Mouse (Mus musculus) forebrain, embryonic 16.5 days (tissue): Measurements from ENCODE around the gene Nsg2. TPM values are rescaled to one million over a fixed set of nuclear protein-coding genes. Genes with fewer than 3 reads are reported as not detected.
A peak's percentile ranks its signal among the peaks of the same experiment; 100 is the strongest.

ENCODE experiments used
- ATAC-seq: fragments of 200-750 bp; cut with Nextera tagmentation; 2 replicates; pipeline ENCODE4 v1.8.0; 2017; ENCODE audit warnings: mild to moderate bottlenecking, moderate library complexity
- H3K27ac ChIP-seq: fragments of 300-500 bp; sonication (generic); 2 replicates; pipeline ENCODE4 v1.5.1; 2014; ENCODE audit warnings: low read length, control low read depth
- H3K27me3 ChIP-seq: fragments of 300-500 bp; sonication (generic); replicated peaks from 2 replicates; pipeline ENCODE4 v1.6.1; 2014; ENCODE audit warnings: low read length; ENCODE audit not compliant: control insufficient read depth, insufficient read depth
- H3K36me3 ChIP-seq: fragments of 300-500 bp; sonication (generic); 2 replicates; pipeline ENCODE4 v1.6.1; 2014; ENCODE audit not compliant: control insufficient read depth, insufficient read depth
- H3K4me1 ChIP-seq: fragments of 300-500 bp; sonication (generic); replicated peaks from 2 replicates; pipeline ENCODE4 v1.6.1; 2014; ENCODE audit warnings: low read length; ENCODE audit not compliant: control insufficient read depth, insufficient read depth
- H3K4me2 ChIP-seq: fragments of 300-500 bp; sonication (generic); 2 replicates; pipeline ENCODE4 v1.6.1; 2014; ENCODE audit warnings: mild to moderate bottlenecking, low read length, control low read depth
- H3K4me3 ChIP-seq: fragments of 300-500 bp; sonication (generic); replicated peaks from 2 replicates; pipeline ENCODE4 v1.5.1; 2014; ENCODE audit warnings: mild to moderate bottlenecking, low read length, control low read depth
- H3K9ac ChIP-seq: fragments of 300-500 bp; sonication (generic); replicated peaks from 2 replicates; pipeline ENCODE4 v1.6.1; 2014; ENCODE audit warnings: low read depth, low read length, control low read depth
- H3K9me3 ChIP-seq: fragments of 300-500 bp; sonication (generic); 2 replicates; pipeline ENCODE4 v1.6.1; 2016; ENCODE audit warnings: low read length; ENCODE audit not compliant: control insufficient read depth
- WGBS: fragments of 180-500 bp; shearing (Covaris S2); extraction: QIAGEN DNeasy Blood & Tissue Kit; methylation state at CpG from one replicate; pipeline ENCODE4 v1.1.7; 2014; 5-methylcytosine and 5-hydroxymethylcytosine counted together
- polyA plus RNA-seq: library from polyadenylated mRNA; unstranded; fragments of >200 nt; fragmentation: Nextera tagmentation; extraction: Ambion mirVana; gene quantifications from 2 replicates; pipeline ENCODE4 v1.2.1, GENCODE M21; 2015

The Nsg2 gene
- polyA plus RNA-seq, 1 experiment from 2014 or later, result 805 TPM

DNA sequence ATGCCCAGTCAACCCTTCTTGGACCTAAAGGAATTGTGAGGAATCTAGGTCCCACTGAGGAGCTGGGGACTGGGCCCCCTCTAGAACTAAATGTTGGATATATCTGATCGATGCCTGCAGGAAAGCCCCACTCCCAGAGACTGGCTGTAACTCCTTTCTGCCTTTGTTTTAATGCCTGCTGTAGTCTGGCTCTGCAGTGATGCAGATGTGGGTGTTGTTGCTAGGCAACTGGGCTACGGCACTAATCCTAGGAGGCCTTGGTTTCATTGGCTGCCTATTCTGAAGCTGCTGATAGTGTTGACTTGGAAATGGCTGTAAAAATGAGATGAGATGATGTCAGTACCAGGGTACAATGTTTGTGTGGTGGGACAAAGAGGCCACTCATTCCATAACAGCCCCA is 87.1 kb downstream of the Nsg2 start:
- Histone ChIP-seq H3K9me3 (no peaks in the 10 kb centered on the region), H3K4me1 (peaks cover 19% of the 10 kb centered on the region), H3K27me3 (no peaks in the 10 kb centered on the region), H3K36me3 (no peaks in the 10 kb centered on the region), H3K9ac (no peak overlapping the region), H3K4me3 (no peak overlapping the region), H3K27ac (peak overlapping the region; percentile 87), H3K4me2 (no peak overlapping the region)
- WGBS, result 0% methylated on average over 2 of the region's 2 CpGs
- ATAC-seq, result peak; percentile 97

DNA sequence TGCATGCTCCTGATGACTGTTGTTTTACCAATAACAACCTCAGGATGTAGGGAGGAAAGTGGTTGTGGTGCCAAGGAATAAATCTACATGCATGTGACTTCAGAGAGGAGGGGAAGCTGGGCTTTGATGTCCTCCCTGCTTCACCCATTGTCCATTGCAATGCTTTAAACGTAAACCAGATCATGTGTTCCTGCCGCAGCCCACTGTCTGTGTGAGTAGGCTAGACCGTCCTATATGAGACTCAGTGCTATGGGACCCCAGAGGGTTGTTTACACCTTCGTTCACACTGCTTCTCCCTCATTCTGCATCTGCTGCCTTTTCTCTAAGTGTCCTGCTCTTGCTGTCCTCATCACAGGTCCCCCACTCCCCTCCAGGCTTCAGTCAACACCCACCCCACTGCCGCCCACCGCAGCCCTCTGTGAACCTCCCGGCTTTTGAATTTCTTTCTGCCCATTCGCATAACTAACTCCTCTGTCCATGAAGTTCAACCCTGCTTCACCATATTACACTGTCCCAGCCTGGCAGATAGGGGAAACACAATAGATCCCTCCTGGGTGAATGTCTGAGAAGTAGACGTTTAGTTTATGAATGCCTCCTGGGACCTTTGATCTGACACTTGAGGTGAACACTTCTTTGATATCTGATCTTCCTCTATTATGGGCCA is 87.6 kb downstream of the Nsg2 start:
- H3K4me3 ChIP-seq, result no peak overlapping the region
- WGBS, result 75% methylated on average over 9 of the region's 9 CpGs
- peak overlapping the region; percentile 87 for H3K27ac ChIP-seq
- H3K9me3 ChIP-seq, result no peaks in the 10 kb centered on the region
- no peak overlapping the region; the same call in 1 of the 2 replicates for H3K9ac ChIP-seq
- no peaks in the 10 kb centered on the region for H3K36me3 ChIP-seq
- no peaks in the 10 kb centered on the region for H3K27me3 ChIP-seq
- H3K4me1 ChIP-seq, result peaks cover 19% of the 10 kb centered on the region
- H3K4me2 ChIP-seq, result no peak overlapping the region
- ATAC-seq, result peak; percentile 53

GRCm38 (mm10) chr11:32095793-32096192 is 95.5 kb downstream of the Nsg2 start:
- no peaks in the 10 kb centered on the region for H3K9me3 ChIP-seq
- no peaks in the 10 kb centered on the region for H3K36me3 ChIP-seq
- no peak overlapping the region for H3K4me3 ChIP-seq
- H3K4me2 ChIP-seq, result no peak overlapping the region
- H3K27me3 ChIP-seq, result no peaks in the 10 kb centered on the region
- H3K27ac ChIP-seq, result no peak overlapping the region
- ATAC-seq, result no peak
- no peak overlapping the region for H3K9ac ChIP-seq
- WGBS, result 75% methylated on average over 4 of the region's 4 CpGs
- peaks cover 3% of the 10 kb centered on the region; the same call in 1 of the 2 replicates for H3K4me1 ChIP-seq

- H3K9me3 ChIP-seq, result no peaks in the 10 kb centered on the region
- no peak overlapping the region for H3K27ac ChIP-seq
- ATAC-seq, result no peak
- H3K4me2 ChIP-seq, result no peak overlapping the region
- no peak overlapping the region for H3K4me3 ChIP-seq
- WGBS, result 90% methylated on average over 6 of the region's 6 CpGs
- H3K27me3 ChIP-seq, result no peaks in the 10 kb centered on the region
- H3K36me3 ChIP-seq, result no peaks in the 10 kb centered on the region
- no peak overlapping the region for H3K9ac ChIP-seq
- peaks cover 7% of the 10 kb centered on the region; the same call in 1 of the 2 replicates for H3K4me1 ChIP-seq
Observed at GRCm38 (mm10) chr11:32096346-32096745, 96.1 kb downstream of the Nsg2 start.

DNA sequence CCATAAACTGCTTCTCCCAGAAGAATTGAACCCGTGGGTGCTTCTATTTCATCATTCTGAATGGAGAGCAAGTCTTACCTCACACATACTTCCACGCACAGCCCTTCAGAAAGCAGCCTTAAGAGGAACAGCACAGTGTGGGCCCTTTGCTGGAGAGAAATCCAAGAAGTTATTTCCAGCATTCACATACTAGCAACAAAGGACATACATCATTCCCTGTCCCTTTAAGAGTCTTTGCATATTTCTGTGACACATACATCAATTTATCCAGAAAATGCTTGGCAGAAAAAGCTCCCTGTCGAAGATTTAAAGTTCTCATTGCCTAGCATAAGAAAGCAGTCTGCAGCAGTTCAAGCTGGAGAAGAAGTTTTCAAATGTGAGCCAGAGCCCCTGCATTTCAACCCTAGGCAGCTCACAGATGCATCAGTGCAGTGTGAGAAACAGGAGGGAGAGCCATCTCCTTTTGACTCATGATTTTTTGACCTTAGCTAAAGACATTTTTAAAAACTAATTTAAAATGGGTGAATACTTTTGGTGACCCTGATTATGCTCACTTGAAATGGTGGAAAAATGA is 100.9 kb downstream of the Nsg2 start:
- Histone ChIP-seq H3K27me3 (no peaks in the 10 kb centered on the region), H3K4me2 (no peak overlapping the region), H3K9me3 (no peaks in the 10 kb centered on the region), H3K27ac (peak overlapping the region; percentile 58; the same call in 1 of the 2 replicates), H3K36me3 (no peaks in the 10 kb centered on the region), H3K4me1 (peaks cover 19% of the 10 kb centered on the region), H3K9ac (no peak overlapping the region), H3K4me3 (no peak overlapping the region)
- no peak for ATAC-seq
- 39% methylated on average over 3 of the region's 3 CpGs for WGBS

- H3K4me2 ChIP-seq, result no peak overlapping the region
Observed at GRCm38 (mm10) chr11:32102976-32103375, 102.7 kb downstream of the Nsg2 start.

DNA sequence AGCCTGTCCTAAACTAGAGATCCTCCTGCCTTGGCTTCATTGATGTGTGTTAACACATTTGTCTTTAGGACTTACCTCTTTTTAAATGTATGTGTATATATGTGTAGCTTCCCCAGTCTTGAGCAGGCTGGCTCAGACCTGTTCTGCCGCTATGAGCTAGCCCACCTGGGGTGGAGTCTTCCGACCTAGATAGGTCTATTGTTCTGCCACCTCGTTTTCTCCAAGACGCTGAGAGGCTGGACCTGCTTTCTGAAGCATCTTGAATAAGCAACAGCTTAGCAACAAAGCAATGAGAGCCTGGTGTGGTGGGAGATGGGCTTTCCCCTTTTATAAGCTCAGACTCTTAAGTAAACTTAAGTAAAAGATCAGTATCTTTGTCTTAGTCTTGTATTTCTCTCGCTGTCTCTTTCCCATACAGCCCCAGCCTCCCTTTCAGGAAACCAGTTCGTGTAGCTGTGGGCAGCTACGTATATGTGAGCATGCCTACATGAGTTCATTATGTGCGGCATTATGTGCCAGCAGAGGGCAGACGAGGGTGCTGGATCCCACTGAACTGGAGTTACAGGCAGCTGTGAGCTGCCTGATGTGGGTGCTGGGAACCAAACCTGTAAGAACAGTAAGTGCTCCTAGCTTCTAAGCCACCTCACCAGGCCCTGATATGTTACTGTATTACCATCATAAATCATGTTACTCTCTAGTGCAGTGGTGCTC is 104.3 kb downstream of the Nsg2 start:
- no peak overlapping the region for H3K4me3 ChIP-seq
- no peak overlapping the region for H3K9ac ChIP-seq
- 57% methylated on average over 9 of the region's 9 CpGs for WGBS
- H3K27ac ChIP-seq, result no peak overlapping the region
- H3K4me2 ChIP-seq, result no peak overlapping the region
- H3K9me3 ChIP-seq, result no peaks in the 10 kb centered on the region
- H3K27me3 ChIP-seq, result no peaks in the 10 kb centered on the region
- ATAC-seq, result no peak
- H3K4me1 ChIP-seq, result peaks cover 34% of the 10 kb centered on the region
- H3K36me3 ChIP-seq, result no peaks in the 10 kb centered on the region

More at GRCm38 (mm10) chr11:32102976-32103375, 102.7 kb downstream of the Nsg2 start:
- Histone ChIP-seq H3K4me3 (no peak overlapping the region), H3K36me3 (no peaks in the 10 kb centered on the region), H3K27ac (no peak overlapping the region), H3K27me3 (no peaks in the 10 kb centered on the region), H3K9me3 (no peaks in the 10 kb centered on the region), H3K4me1 (peaks cover 25% of the 10 kb centered on the region), H3K9ac (no peak overlapping the region)
- ATAC-seq, result no peak
- WGBS, result 10% methylated on average over 12 of the region's 12 CpGs

GRCm38 (mm10) chr11:32105750-32106646 is 105.7 kb downstream of the Nsg2 start:
- 0 out of 2 replicates have a peak overlapping the region, but pooled peaks have one; percentile 7 for H3K9ac ChIP-seq
- peaks cover 29% of the 10 kb centered on the region for H3K4me1 ChIP-seq
- peak overlapping the region; percentile 52 for H3K27ac ChIP-seq
- no peaks in the 10 kb centered on the region for H3K27me3 ChIP-seq
- H3K4me3 ChIP-seq, result no peak overlapping the region
- H3K9me3 ChIP-seq, result no peaks in the 10 kb centered on the region
- ATAC-seq, result peak; percentile 81
- no peak overlapping the region for H3K4me2 ChIP-seq
- 34% methylated on average over 10 of the region's 10 CpGs for WGBS
- H3K36me3 ChIP-seq, result no peaks in the 10 kb centered on the region

- no peak overlapping the region for H3K4me3 ChIP-seq
- no peak for ATAC-seq
- H3K4me2 ChIP-seq, result no peak overlapping the region
- no peaks in the 10 kb centered on the region for H3K27me3 ChIP-seq
- H3K9ac ChIP-seq, result 0 out of 2 replicates have a peak overlapping the region, but pooled peaks have one; percentile 7
- no peak overlapping the region for H3K27ac ChIP-seq
- no peaks in the 10 kb centered on the region for H3K9me3 ChIP-seq
- H3K4me1 ChIP-seq, result peaks cover 25% of the 10 kb centered on the region
- 91% methylated on average over 4 of the region's 4 CpGs for WGBS
- no peaks in the 10 kb centered on the region for H3K36me3 ChIP-seq
Observed at GRCm38 (mm10) chr11:32106647-32106985, 106.4 kb downstream of the Nsg2 start.
